Mouse (Mus musculus): ENCODE results near the gene Rad51b. TPM values are rescaled to one million over a fixed set of nuclear protein-coding genes. Genes with fewer than 3 reads are reported as not detected.

Gene Rad51b
- polyA plus RNA-seq, 1 experiment from 2014 or later = 6.4 TPM

- WGBS = 85% methylated on average over 5 of the region's 5 CpGs
- DNase-seq (ENCODE audit: low spot score) = no peak
These were observed 260.8 kb downstream of the Rad51b start for GRCm38 (mm10) chr12:79557904-79558303.

GRCm38 (mm10) chr12:79558711-79559110 lies 261.6 kb downstream of the Rad51b start:
- no peak for DNase-seq (ENCODE audit: low spot score)
- H3K27ac ChIP-seq (replicated peaks) = 0 out of 2 replicates have a peak overlapping the region, but pooled peaks have one; percentile 1
- no peaks in the 10 kb centered on the region for H3K36me3 ChIP-seq (replicated peaks)
- H3K27me3 ChIP-seq (replicated peaks; ENCODE audit: low read depth, poor library complexity, severe bottlenecking) = no peaks in the 10 kb centered on the region
- peaks cover 24% of the 10 kb centered on the region for H3K4me1 ChIP-seq
- H3K4me3 ChIP-seq = no peak overlapping the region
- H3K9me3 ChIP-seq = no peaks in the 10 kb centered on the region
- 86% methylated on average over 3 of the region's 3 CpGs for WGBS

More at GRCm38 (mm10) chr12:79557904-79558303, 260.8 kb downstream of the Rad51b start:
- H3K27me3 ChIP-seq (replicated peaks; ENCODE audit: low read depth, poor library complexity, severe bottlenecking) = no peaks in the 10 kb centered on the region
- H3K4me1 ChIP-seq = peaks cover 24% of the 10 kb centered on the region
- H3K4me3 ChIP-seq = no peak overlapping the region
- H3K27ac ChIP-seq (replicated peaks) = no peak overlapping the region
- H3K36me3 ChIP-seq (replicated peaks) = no peaks in the 10 kb centered on the region
- no peaks in the 10 kb centered on the region for H3K9me3 ChIP-seq

GRCm38 (mm10) chr12:79559410-79560015 lies 262.4 kb downstream of the Rad51b start:
- Histone ChIP-seq H3K4me1 (peaks cover 24% of the 10 kb centered on the region), H3K27me3 (replicated peaks; ENCODE audit: low read depth, poor library complexity, severe bottlenecking) (no peaks in the 10 kb centered on the region), H3K27ac (replicated peaks) (0 out of 2 replicates have a peak overlapping the region, but pooled peaks have one; percentile 1), H3K4me3 (no peak overlapping the region), H3K36me3 (replicated peaks) (no peaks in the 10 kb centered on the region), H3K9me3 (no peaks in the 10 kb centered on the region)
- 67% methylated on average over 4 of the region's 4 CpGs for WGBS
- no peak for DNase-seq (ENCODE audit: low spot score)

- no peak overlapping the region for H3K4me3 ChIP-seq
- H3K27ac ChIP-seq (replicated peaks) = no peak overlapping the region
- DNase-seq (ENCODE audit: low spot score) = no peak
- H3K36me3 ChIP-seq (replicated peaks) = no peaks in the 10 kb centered on the region
- peaks cover 24% of the 10 kb centered on the region for H3K4me1 ChIP-seq
- no peaks in the 10 kb centered on the region for H3K9me3 ChIP-seq
- WGBS = 80% methylated on average over 8 of the region's 8 CpGs
- no peaks in the 10 kb centered on the region for H3K27me3 ChIP-seq (replicated peaks; ENCODE audit: low read depth, poor library complexity, severe bottlenecking)
These were observed 263.1 kb downstream of the Rad51b start for GRCm38 (mm10) chr12:79560084-79560699.

DNA sequence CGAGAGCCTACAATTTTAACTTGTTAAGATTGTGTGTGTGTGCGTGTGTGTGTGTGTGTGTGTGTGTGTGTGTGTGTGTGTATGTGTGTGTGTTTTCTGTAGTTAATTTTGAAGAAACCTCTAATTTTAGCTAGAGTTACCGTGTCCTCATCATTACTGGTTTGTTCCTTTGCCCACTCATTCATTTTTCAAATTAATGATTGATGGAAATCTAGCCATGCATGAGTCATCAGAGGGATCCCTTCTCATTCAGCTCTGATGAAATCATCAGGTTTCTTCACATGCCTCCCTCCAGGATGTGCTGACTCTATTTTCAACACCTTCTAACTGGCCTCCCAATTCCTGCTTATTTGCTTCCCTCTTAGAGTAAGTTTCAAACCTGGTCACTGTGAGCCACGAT lies 263.8 kb downstream of the Rad51b start:
- DNase-seq (ENCODE audit: low spot score) = no peak
- 85% methylated on average over 4 of the region's 4 CpGs for WGBS
- Histone ChIP-seq H3K36me3 (replicated peaks) (no peaks in the 10 kb centered on the region), H3K4me3 (no peak overlapping the region), H3K27ac (replicated peaks) (no peak overlapping the region), H3K9me3 (no peaks in the 10 kb centered on the region), H3K4me1 (peaks cover 24% of the 10 kb centered on the region), H3K27me3 (replicated peaks; ENCODE audit: low read depth, poor library complexity, severe bottlenecking) (no peaks in the 10 kb centered on the region)

GRCm38 (mm10) chr12:79574159-79575040 lies 277.3 kb downstream of the Rad51b start:
- Histone ChIP-seq H3K36me3 (replicated peaks) (no peaks in the 10 kb centered on the region), H3K4me3 (no peak overlapping the region), H3K27me3 (replicated peaks; ENCODE audit: low read depth, poor library complexity, severe bottlenecking) (no peaks in the 10 kb centered on the region), H3K27ac (replicated peaks) (no peak overlapping the region), H3K4me1 (peaks cover 8% of the 10 kb centered on the region; the same call in 1 of the 2 replicates), H3K9me3 (peaks cover 11% of the 10 kb centered on the region; the same call in 1 of the 2 replicates)
- no peak for DNase-seq (ENCODE audit: low spot score)
- 75% methylated on average over 6 of the region's 6 CpGs for WGBS

- Histone ChIP-seq H3K4me3 (no peak overlapping the region), H3K27me3 (replicated peaks; ENCODE audit: low read depth, poor library complexity, severe bottlenecking) (no peaks in the 10 kb centered on the region), H3K27ac (replicated peaks) (no peak overlapping the region), H3K9me3 (peaks cover 11% of the 10 kb centered on the region; the same call in 1 of the 2 replicates), H3K36me3 (replicated peaks) (no peaks in the 10 kb centered on the region), H3K4me1 (peaks cover 8% of the 10 kb centered on the region; the same call in 1 of the 2 replicates)
- DNase-seq (ENCODE audit: low spot score) = no peak
- WGBS = 69% methylated on average over 7 of the region's 7 CpGs
These were observed 278.0 kb downstream of the Rad51b start for GRCm38 (mm10) chr12:79575041-79575541.

- no peak for DNase-seq (ENCODE audit: low spot score)
- H3K27me3 ChIP-seq (replicated peaks; ENCODE audit: low read depth, poor library complexity, severe bottlenecking) = no peaks in the 10 kb centered on the region
- WGBS = 87% methylated on average over 2 of the region's 2 CpGs
- no peaks in the 10 kb centered on the region for H3K36me3 ChIP-seq (replicated peaks)
- no peak overlapping the region for H3K4me3 ChIP-seq
- H3K9me3 ChIP-seq = no peaks in the 10 kb centered on the region
- H3K27ac ChIP-seq (replicated peaks) = no peak overlapping the region
- H3K4me1 ChIP-seq = peaks cover 8% of the 10 kb centered on the region; the same call in 1 of the 2 replicates
These were observed 280.4 kb downstream of the Rad51b start for GRCm38 (mm10) chr12:79577525-79577924.

GRCm38 (mm10) chr12:79579018-79579585 lies 282.0 kb downstream of the Rad51b start:
- H3K4me1 ChIP-seq = peaks cover 6% of the 10 kb centered on the region; the same call in 1 of the 2 replicates
- no peak overlapping the region for H3K4me3 ChIP-seq
- H3K27me3 ChIP-seq (replicated peaks; ENCODE audit: low read depth, poor library complexity, severe bottlenecking) = no peaks in the 10 kb centered on the region
- no peaks in the 10 kb centered on the region for H3K36me3 ChIP-seq (replicated peaks)
- no peaks in the 10 kb centered on the region for H3K9me3 ChIP-seq
- 80% methylated on average over 6 of the region's 6 CpGs for WGBS
- DNase-seq (ENCODE audit: low spot score) = no peak
- no peak overlapping the region for H3K27ac ChIP-seq (replicated peaks)

- Histone ChIP-seq H3K36me3 (replicated peaks) (no peaks in the 10 kb centered on the region), H3K27ac (replicated peaks) (no peak overlapping the region), H3K9me3 (no peaks in the 10 kb centered on the region), H3K4me1 (no peaks in the 10 kb centered on the region), H3K4me3 (no peak overlapping the region), H3K27me3 (replicated peaks; ENCODE audit: low read depth, poor library complexity, severe bottlenecking) (no peaks in the 10 kb centered on the region)
- 93% methylated on average over 6 of the region's 6 CpGs for WGBS
- no peak for DNase-seq (ENCODE audit: low spot score)
These were observed 282.8 kb downstream of the Rad51b start for GRCm38 (mm10) chr12:79579837-79580236.

DNA sequence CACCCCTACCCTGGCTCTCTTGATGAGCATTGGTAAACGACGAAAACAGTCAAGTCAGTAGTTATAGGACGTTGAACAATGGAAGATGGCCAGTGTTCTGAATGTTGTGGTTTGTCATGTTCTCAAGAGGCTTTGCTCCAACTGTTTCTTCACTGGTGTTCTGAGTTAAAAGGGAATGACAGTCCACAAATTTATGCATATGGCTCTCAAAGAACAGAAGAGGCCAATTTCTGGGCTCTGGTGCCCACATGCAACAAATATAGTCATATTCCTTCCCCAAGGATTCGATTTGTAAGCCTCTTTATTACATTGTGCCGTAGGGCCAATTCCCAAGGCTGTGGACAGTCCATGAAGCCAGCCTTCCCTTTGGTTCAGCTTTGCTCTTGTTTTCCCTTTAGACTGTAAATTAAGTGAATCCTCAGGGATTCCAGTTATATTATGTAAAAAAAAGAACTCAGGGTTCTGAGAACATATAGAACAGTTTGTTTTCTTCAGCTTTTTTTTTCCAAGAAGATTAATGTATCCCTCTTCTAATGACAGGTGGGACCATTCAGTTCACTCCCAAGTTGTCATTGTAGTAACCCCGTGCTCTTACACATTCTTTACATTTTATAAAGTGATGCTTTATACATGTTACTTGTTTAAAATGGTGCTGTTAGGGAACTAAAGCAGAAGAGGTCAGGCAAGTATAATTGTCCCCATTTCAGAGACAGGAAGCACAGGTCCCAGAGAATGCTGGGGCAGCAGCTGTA lies 287.6 kb downstream of the Rad51b start:
- Histone ChIP-seq H3K27ac (replicated peaks) (no peak overlapping the region), H3K9me3 (no peaks in the 10 kb centered on the region), H3K27me3 (replicated peaks; ENCODE audit: low read depth, poor library complexity, severe bottlenecking) (no peaks in the 10 kb centered on the region), H3K4me3 (no peak overlapping the region), H3K4me1 (no peaks in the 10 kb centered on the region), H3K36me3 (replicated peaks) (no peaks in the 10 kb centered on the region)
- no peak for DNase-seq (ENCODE audit: low spot score)
- WGBS = 90% methylated on average over 6 of the region's 6 CpGs

All from embryonic facial prominence, embryonic 10.5 days (tissue).